Mouse (Mus musculus): ENCODE data around the gene Htr3a.

DNA sequence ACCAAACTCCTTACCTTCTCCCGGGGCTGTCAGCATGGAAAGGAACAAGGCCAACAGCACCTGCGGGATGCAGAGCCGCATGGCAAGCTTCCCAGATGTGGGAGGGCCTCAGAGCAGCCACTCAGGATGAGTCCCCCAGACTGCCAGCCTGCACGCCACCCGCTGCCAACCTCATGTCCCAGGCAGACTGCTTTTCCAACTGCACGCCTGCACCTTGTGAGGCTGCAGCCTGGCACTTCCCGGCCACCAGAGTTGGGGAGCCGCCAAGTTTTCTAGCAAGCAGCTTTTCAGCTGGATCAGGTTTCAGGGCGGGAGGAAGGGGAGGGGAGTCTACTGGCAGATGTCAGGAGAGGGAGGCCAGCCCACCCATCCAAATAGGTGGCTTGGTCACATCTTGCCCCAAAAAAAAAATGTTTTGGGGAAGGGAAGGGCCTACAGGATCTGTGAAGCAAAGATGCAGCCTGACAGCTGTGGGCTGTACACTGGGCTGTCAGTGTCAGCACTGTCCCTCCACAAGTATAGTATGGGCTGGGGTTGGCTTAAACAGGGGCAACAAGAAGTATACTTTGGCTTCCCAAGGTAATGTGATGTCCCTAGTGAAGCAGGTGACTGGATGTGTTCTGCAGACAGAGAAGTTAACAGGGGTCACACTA lies at the start of gene Htr3a:
- TF ChIP-seq E2F4 (IDR thresholded peaks at IDR 0.05; ENCODE audit: borderline replicate concordance, low read depth, low read length) (no peak), CTCF (IDR thresholded peaks at IDR 0.05 in 2 of 3, conservative IDR thresholded peaks at IDR 0.05 in 1 of 3; ENCODE audit: control insufficient read depth in 1 of 3, insufficient read depth in 1 of 3, low read depth in 2 of 3, low read length in 3 of 3, poor library complexity in 1 of 3, severe bottlenecking in 1 of 3) (no peak), SMC3 (IDR thresholded peaks at IDR 0.05; ENCODE audit: low read depth, low read length) (no peak), TCF12 (IDR thresholded peaks at IDR 0.05; ENCODE audit: low read depth, low read length) (no peak), POLR2A (IDR thresholded peaks at IDR 0.05; ENCODE audit: control insufficient read depth in 1 of 2, insufficient read depth in 1 of 2, low read depth in 1 of 2, low read length in 2 of 2, poor library complexity in 1 of 2) (no peak)
